Mouse (Mus musculus) ES-E14 (cell line): ENCODE results near the gene 1700001L19Rik. TPM values are rescaled to one million over a fixed set of nuclear protein-coding genes. Genes with fewer than 3 reads are reported as not detected.

ENCODE experiments used
- DNase-seq: peaks from one replicate; pipeline ENCODE4 v3.0.0-alpha.2; 2013; ENCODE audit warnings: low read depth, low spot score
- H3K27ac ChIP-seq: 2 replicates; pipeline ENCODE4 v1.5.1; 2012; ENCODE audit warnings: low read depth, mild to moderate bottlenecking, low read length, moderate library complexity, mixed read lengths; ENCODE audit not compliant: poor library complexity, insufficient read depth, severe bottlenecking
- H3K36me3 ChIP-seq: 2 replicates; pipeline ENCODE4 v1.6.1; 2012; ENCODE audit warnings: mild to moderate bottlenecking, low read length, moderate library complexity, mixed read lengths; ENCODE audit not compliant: control insufficient read depth, poor library complexity, insufficient read depth, severe bottlenecking
- H3K4me1 ChIP-seq, 2 experiments: fragments of 150-350 bp in 1 of 2; sonication (generic) in 1 of 2; 2 replicates each; pipeline ENCODE4 v1.6.1; 2012; ENCODE audit warnings: low read length in 2 of 2, mild to moderate bottlenecking in 1 of 2, mixed read lengths in 1 of 2; ENCODE audit not compliant: control insufficient read depth in 2 of 2, insufficient read depth in 2 of 2, poor library complexity in 1 of 2
- H3K4me3 ChIP-seq, 2 experiments: fragments of 150-350 bp in 1 of 2; sonication (generic) in 1 of 2; 2 replicates each; pipeline ENCODE4 v1.5.1; 2012; ENCODE audit warnings: low read length in 2 of 2, low read depth in 1 of 2, mild to moderate bottlenecking in 1 of 2, mixed read lengths in 1 of 2; ENCODE audit not compliant: insufficient read depth in 1 of 2, poor library complexity in 1 of 2, severe bottlenecking in 1 of 2
- H3K9ac ChIP-seq: 2 replicates; pipeline ENCODE4 v1.6.1; 2012; ENCODE audit warnings: low read depth, mild to moderate bottlenecking, low read length, mixed read lengths; ENCODE audit not compliant: poor library complexity, insufficient read depth, severe bottlenecking
- H3K9me3 ChIP-seq: fragments of 150-350 bp; sonication (generic); 2 replicates; pipeline ENCODE4 v1.6.1; 2012; ENCODE audit warnings: low read depth, mild to moderate bottlenecking, low read length; ENCODE audit not compliant: control insufficient read depth, insufficient read depth
- CHD2 ChIP-seq: IDR thresholded peaks from 2 replicates; pipeline ENCODE4 v1.6.1; 2014; ENCODE audit warnings: mild to moderate bottlenecking, low read depth, low read length, inconsistent platforms
- HCFC1 ChIP-seq: IDR thresholded peaks from 2 replicates; pipeline ENCODE4 v1.6.1; 2012; ENCODE audit warnings: low read length, inconsistent platforms, borderline replicate concordance; ENCODE audit not compliant: insufficient read depth
- MAFK ChIP-seq: IDR thresholded peaks from 2 replicates; pipeline ENCODE4 v1.6.1; 2014; ENCODE audit warnings: mild to moderate bottlenecking, low read depth, low read length, inconsistent platforms; ENCODE audit not compliant: insufficient read depth
- ZC3H11A ChIP-seq: IDR thresholded peaks from 2 replicates; pipeline ENCODE4 v1.6.1; 2012; ENCODE audit warnings: low read depth, mild to moderate bottlenecking, inconsistent platforms, low read length, borderline replicate concordance
- ZNF384 ChIP-seq: IDR thresholded peaks from 2 replicates; pipeline ENCODE4 v1.6.1; 2012; ENCODE audit warnings: low read depth, low read length, inconsistent platforms
- in situ Hi-C, 2 experiments: fragments of 600-800 bp; cut with MboI; formaldehyde crosslinking; loops; one replicate each; pipeline ENCODE4 v1.15.1; 2025; ENCODE audit warnings: low sequenced_read_pairs in 2 of 2, inconsistent platforms in 1 of 2; ENCODE audit not compliant: unreplicated experiment in 2 of 2
- total RNA-seq: library from RNA; depleted of rRNA; stranded (reverse); fragments of 300-350 nt; gene quantifications from 2 replicates; pipeline ENCODE4 v1.2.3, GENCODE M21; 2012

Gene 1700001L19Rik
- total RNA-seq, 1 experiment, result 0.27 TPM

DNA sequence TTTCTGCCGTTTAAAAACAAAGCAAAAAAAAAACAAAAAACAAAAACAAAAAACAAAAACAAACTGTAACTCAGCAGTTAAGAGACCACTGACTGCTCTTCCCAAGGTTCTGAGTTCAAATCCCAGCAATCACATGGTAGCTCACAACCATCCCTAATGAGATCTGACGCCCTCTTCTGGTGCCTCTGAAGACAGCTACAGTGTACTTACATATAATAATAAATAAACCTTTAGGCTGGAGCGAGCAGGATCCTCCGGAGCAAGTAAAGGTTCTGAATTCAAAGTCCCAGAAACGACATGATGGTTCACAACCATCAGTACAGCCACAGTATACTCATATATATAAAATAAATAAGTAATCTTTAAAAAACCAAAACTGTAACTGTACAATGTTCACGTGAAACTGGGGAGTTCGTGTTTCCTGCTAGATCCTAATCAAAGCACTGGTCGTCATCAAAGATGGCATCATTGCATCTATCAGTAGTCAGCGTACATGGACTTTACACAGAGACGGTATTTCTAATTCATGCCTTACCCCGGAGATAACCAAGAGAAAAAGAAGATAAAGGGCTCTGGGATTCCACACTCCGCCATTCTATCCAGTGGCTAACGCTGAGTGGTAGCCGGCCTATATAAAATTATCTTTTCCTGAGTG lies 16.0 kb upstream of the 1700001L19Rik start:
- Histone ChIP-seq H3K4me3 (peak overlapping the region; percentile 64 to 91), H3K9me3 (no peaks in the 10 kb centered on the region), H3K36me3 (peaks cover 57% of the 10 kb centered on the region), H3K27ac (peak overlapping the region; percentile 41; the same call in 1 of the 2 replicates), H3K9ac (peak overlapping the region; percentile 85), H3K4me1 (peaks cover 2 to 6% of the 10 kb centered on the region in 2 experiments; a peak in 2 of 4 replicates)
- DNase-seq, result no peak
- in situ Hi-C loops, result no loop called here
- TF ChIP-seq CHD2 (no peak), MAFK (no peak), ZNF384 (no peak), HCFC1 (no peak), ZC3H11A (no peak)

DNA sequence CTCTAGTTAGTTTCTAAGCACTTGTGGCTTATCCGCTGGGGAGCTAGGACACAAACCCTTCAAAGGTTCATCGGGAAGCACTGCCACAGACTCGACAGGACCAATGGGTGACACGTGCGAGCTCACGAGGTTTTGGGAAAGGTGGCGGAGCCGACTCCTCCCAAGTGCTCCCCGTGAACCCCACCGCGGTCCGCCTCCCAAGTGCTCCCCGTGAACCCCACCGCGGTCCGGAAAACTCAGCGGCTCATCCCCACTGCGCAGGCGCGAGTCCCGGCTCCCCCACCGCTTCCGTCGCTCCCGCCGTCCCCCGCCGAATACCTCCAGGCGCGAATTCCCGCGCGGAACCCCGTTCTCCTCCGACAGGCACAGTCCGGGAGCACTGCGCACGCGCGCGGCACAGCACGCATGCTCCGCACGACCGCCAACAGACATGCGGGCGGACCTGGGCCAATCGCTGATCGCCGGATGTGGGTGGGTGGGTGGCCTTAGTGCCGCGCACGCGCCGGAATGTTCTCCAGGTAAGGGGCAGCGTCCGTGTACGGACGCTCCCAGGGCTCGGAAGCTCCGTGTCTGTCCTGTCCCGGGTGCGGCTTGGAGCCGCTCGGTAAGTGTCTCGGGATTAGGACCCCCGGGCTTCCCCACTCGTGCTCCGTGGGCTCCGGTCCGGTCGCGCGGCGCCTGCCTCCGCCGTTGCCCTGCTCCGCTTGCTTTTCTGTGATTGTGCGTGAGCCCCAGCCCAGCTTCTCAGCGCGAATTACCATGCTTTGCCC lies 15.3 kb upstream of the 1700001L19Rik start, which contains the start of the genes Mtrr and Fastkd3:
TSS of gene Mtrr (minus strand) at position 403 of the 770 bp plus-strand sequence.
TSS of gene Fastkd3 (plus strand) at position 488 of the 770 bp plus-strand sequence.
- Histone ChIP-seq H3K27ac (peak within 1 kb of the TSS; percentile 54), H3K4me3 (peak within 1 kb of the TSS; percentile 84 to 91), H3K36me3 (peaks cover 52% of the 10 kb centered on the region), H3K9ac (peak within 1 kb of the TSS; percentile 95), H3K4me1 (peaks cover 2 to 6% of the 10 kb centered on the region in 2 experiments; a peak in 2 of 4 replicates), H3K9me3 (no peaks in the 10 kb centered on the region)
- in situ Hi-C loops, result no loop called here
- TF ChIP-seq ZNF384 (no peak), CHD2 (no peak), HCFC1 (no peak), MAFK (no peak), ZC3H11A (no peak)
- peak; percentile 89 for DNase-seq

DNA sequence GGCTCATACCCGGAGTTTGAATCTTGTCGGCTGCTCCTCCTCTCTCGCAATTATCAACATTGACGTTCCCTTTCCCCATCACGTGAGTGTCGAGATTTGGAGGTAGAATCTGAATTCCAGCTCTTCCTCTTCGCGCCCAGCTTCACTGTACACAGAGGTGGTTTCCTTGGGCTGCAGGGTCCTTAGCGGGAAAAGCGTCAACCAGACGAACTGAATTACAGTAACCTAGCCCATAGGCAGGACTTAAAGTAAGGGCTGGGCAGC lies 14.8 kb upstream of the 1700001L19Rik start:
- TF ChIP-seq CHD2, result no peak
- TF ChIP-seq MAFK, result no peak
- peaks cover 2 to 6% of the 10 kb centered on the region in 2 experiments; a peak in 2 of 4 replicates for H3K4me1 ChIP-seq
- no peak overlapping the region for H3K27ac ChIP-seq
- peaks cover 51% of the 10 kb centered on the region for H3K36me3 ChIP-seq
- H3K9me3 ChIP-seq, result no peaks in the 10 kb centered on the region
- H3K9ac ChIP-seq, result peak overlapping the region; percentile 95
- peak overlapping the region; percentile 84 to 91 for H3K4me3 ChIP-seq
- in situ Hi-C loops, result no loop called here
- DNase-seq, result no peak

DNA sequence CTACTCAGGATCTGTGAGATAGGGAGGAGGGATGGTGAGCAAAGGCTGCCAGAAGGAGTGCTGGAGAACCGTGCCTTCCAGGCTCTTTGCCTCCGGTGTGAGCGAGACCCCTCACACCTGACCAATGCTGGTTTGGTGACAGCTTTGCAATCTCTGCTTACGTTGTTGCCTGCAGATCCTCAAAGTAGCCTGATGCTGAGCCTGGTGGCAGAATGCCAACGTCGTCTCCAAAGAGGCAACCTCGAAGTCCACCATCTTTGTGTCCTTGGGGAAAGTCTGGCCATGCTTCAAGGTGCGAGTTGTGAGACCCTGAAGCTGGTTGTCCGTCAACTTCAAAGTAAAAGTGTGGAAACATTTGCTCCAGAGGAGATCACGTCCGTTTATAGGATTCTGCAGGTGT lies 13.3 kb upstream of the 1700001L19Rik start:
- Histone ChIP-seq H3K36me3 (peaks cover 49% of the 10 kb centered on the region), H3K4me3 (no peak overlapping the region), H3K9ac (no peak overlapping the region), H3K9me3 (no peaks in the 10 kb centered on the region), H3K4me1 (peaks cover 2 to 6% of the 10 kb centered on the region in 2 experiments; a peak in 2 of 4 replicates), H3K27ac (no peak overlapping the region)
- DNase-seq, result no peak
- in situ Hi-C loops, result no loop called here
- no peak for TF ChIP-seq MAFK
- no peak for TF ChIP-seq ZC3H11A
- TF ChIP-seq HCFC1, result no peak
- no peak for TF ChIP-seq CHD2
- no peak for TF ChIP-seq ZNF384
